Mouse (Mus musculus) embryonic fibroblast, embryonic 13.5 days (primary cell): Measurements from ENCODE around the gene Fam81a.

ENCODE experiments used
- CTCF ChIP-seq: IDR thresholded peaks from 2 replicates; pipeline ENCODE4 v1.5.1; 2011; ENCODE audit warnings: mild to moderate bottlenecking, control low read depth, low read length, moderate library complexity, borderline replicate concordance; ENCODE audit not compliant: insufficient read depth
- POLR2A ChIP-seq: IDR thresholded peaks from 2 replicates; pipeline ENCODE4 v1.6.1; 2011; ENCODE audit warnings: low read depth, mild to moderate bottlenecking, control low read depth, low read length, moderate library complexity

DNA sequence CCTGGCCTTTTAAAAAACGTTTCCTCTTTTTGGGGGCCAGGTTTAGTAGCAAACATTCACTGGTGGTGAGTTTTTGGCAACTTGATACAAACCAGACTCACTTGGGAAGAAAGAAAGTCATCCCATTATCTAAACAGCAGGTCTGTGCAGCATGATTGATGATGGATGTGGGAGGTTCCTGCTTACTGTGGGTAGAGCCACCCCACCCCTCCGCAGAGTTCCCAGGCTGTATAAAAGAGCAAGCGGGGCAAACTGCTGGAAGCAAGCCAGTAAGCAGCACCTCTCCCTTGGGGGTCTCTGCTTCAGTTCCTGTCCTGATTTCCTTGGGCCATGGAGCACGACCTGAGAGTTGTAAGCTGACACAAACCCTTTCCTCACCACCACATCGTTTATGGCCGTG is 56.3 kb downstream of the Fam81a start:
- TF ChIP-seq CTCF (no peak), POLR2A (no peak)
